In genomic region chr1:153750054-153750453, GRCm38 (mm10) we compare ENCODE assay signal across 8 mouse cellular contexts. TPM values are rescaled to one million over a fixed set of nuclear protein-coding genes. Genes with fewer than 3 reads are reported as not detected.
A peak's percentile ranks its signal among the peaks of the same experiment; 100 is the strongest.
DNase-seq lines count a peak whose midpoint lies in the region; ATAC-seq and TF ChIP-seq lines count a peak whose summit lies in the region.

No protein-coding gene starts in this region.

- 38% methylated on average over 6 of the region's 6 CpGs for WGBS in lung, embryonic 14.5 days
- 63% methylated on average over 6 of the region's 6 CpGs for WGBS in forebrain, embryonic 11.5 days
- 55% methylated on average over 6 of the region's 6 CpGs for whole genome bisulfite sequencing in liver, embryonic 11.5 days

- H3K27ac ChIP-seq in lung, embryonic 14.5 days (ENCODE audit: low read depth), result 0 out of 2 replicates have a peak overlapping the region, but pooled peaks have one; percentile 19
- H3K27ac ChIP-seq in forebrain, embryonic 11.5 days (ENCODE audit: low read depth, low read length), result no peak overlapping the region
- H3K27ac ChIP-seq in liver, embryonic 11.5 days (ENCODE audit: low read depth, low read length), result peak overlapping the region; percentile 28

- peaks cover 14% of the 10 kb centered on the region; the same call in 1 of the 2 replicates for H3K4me1 ChIP-seq in lung, embryonic 14.5 days (ENCODE audit: insufficient read depth)
- peaks cover 3% of the 10 kb centered on the region; the same call in 1 of the 2 replicates for H3K4me1 ChIP-seq in forebrain, embryonic 11.5 days (replicated peaks; ENCODE audit: control insufficient read depth, insufficient read depth, low read length)
- H3K4me1 ChIP-seq in liver, embryonic 11.5 days (replicated peaks; ENCODE audit: control insufficient read depth, insufficient read depth, low read length), result peaks cover 11% of the 10 kb centered on the region

- no peaks in the 10 kb centered on the region for H3K27me3 ChIP-seq in lung, embryonic 14.5 days (ENCODE audit: insufficient read depth, low read length)
- H3K27me3 ChIP-seq in forebrain, embryonic 11.5 days (ENCODE audit: control insufficient read depth, insufficient read depth, low read length), result no peaks in the 10 kb centered on the region
- H3K27me3 ChIP-seq in liver, embryonic 11.5 days (replicated peaks; ENCODE audit: control insufficient read depth, insufficient read depth, low read length), result no peaks in the 10 kb centered on the region

- no peak for ATAC-seq in lung, embryonic 14.5 days (ENCODE audit: insufficient read depth)
- ATAC-seq in forebrain, embryonic 11.5 days (replicated peaks; ENCODE audit: low FRiP score), result no peak
- ATAC-seq in liver, embryonic 11.5 days (replicated peaks; ENCODE audit: low FRiP score), result peak; percentile 70

- peak overlapping the region; percentile 27; the same call in 1 of the 2 replicates for H3K4me3 ChIP-seq in lung, embryonic 14.5 days (ENCODE audit: low read depth, low read length)
- H3K4me3 ChIP-seq in forebrain, embryonic 11.5 days (ENCODE audit: low read depth, low read length), result peak overlapping the region; percentile 31
- H3K4me3 ChIP-seq in liver, embryonic 11.5 days (ENCODE audit: low read depth, low read length), result no peak overlapping the region

- peak overlapping the region; percentile 60 for H3K4me2 ChIP-seq in lung, embryonic 14.5 days
- peak overlapping the region; percentile 59 for H3K4me2 ChIP-seq in forebrain, embryonic 11.5 days (ENCODE audit: low read depth, low read length, severe bottlenecking)
- peak overlapping the region; percentile 76 for H3K4me2 ChIP-seq in liver, embryonic 11.5 days

- H3K36me3 ChIP-seq in lung, embryonic 14.5 days (ENCODE audit: insufficient read depth), result no peaks in the 10 kb centered on the region
- no peaks in the 10 kb centered on the region for H3K36me3 ChIP-seq in forebrain, embryonic 11.5 days (ENCODE audit: control insufficient read depth, insufficient read depth, low read length)
- H3K36me3 ChIP-seq in liver, embryonic 11.5 days (ENCODE audit: control insufficient read depth, insufficient read depth, low read length), result no peaks in the 10 kb centered on the region

- TF ChIP-seq CTCF in lung, embryonic 14.5 days (IDR thresholded peaks at IDR 0.05; ENCODE audit: low read depth), result no peak

- no peak for DNase-seq in lung, embryonic 14.5 days
- no peak for DNase-seq in lung, postnatal 4 days
- DNase-seq in forebrain, embryonic 11.5 days (ENCODE audit: low spot score), result peak; percentile 41
- no peak for DNase-seq in liver, embryonic 11.5 days (ENCODE audit: low spot score)
- peak; percentile 14 to 46 for DNase-seq in spleen, postnatal 36 days (ENCODE audit: low spot score in 2 of 2)
- no peak for DNase-seq in right cerebral cortex, postnatal 36 days (ENCODE audit: low spot score in 2 of 2)
- no peak for DNase-seq in testis, postnatal 10 days (ENCODE audit: low spot score)
- DNase-seq in cerebellum, postnatal 36 days, result no peak

- no peaks in the 10 kb centered on the region for H3K9me3 ChIP-seq in lung, embryonic 14.5 days (ENCODE audit: low read depth, low read length)
- H3K9me3 ChIP-seq in forebrain, embryonic 11.5 days (ENCODE audit: control insufficient read depth, low read length), result no peaks in the 10 kb centered on the region
- H3K9me3 ChIP-seq in liver, embryonic 11.5 days (ENCODE audit: control insufficient read depth, low read length), result no peaks in the 10 kb centered on the region

- H3K9ac ChIP-seq in lung, embryonic 14.5 days, result peak overlapping the region; percentile 59; the same call in 1 of the 2 replicates
- peak overlapping the region; percentile 88 for H3K9ac ChIP-seq in forebrain, embryonic 11.5 days (ENCODE audit: low read length)
- peak overlapping the region; percentile 75 for H3K9ac ChIP-seq in liver, embryonic 11.5 days (ENCODE audit: low read depth, low read length)

RNA-seq across cellular contexts. Expression of gene Rnasel, which starts 0.8 kb away (rescaled TPM):
- polyA plus RNA-seq in lung, embryonic 14.5 days (2014; fragmentation: Nextera tagmentation; extraction: Ambion mirVana), result 6.8 and 7.7 TPM in 2 replicates
- 19.3 and 19.5 TPM in 2 replicates for polyA plus RNA-seq in forebrain, embryonic 11.5 days (2014; fragmentation: Nextera tagmentation; extraction: Ambion mirVana)
- 5.4 and 7.2 TPM in 2 replicates for polyA plus RNA-seq in liver, embryonic 11.5 days (2014; fragmentation: Nextera tagmentation; extraction: Ambion mirVana)

RNA-seq across cellular contexts. Expression of gene Rgs16, which starts 9.9 kb away (rescaled TPM):
- 0.34 and 0.54 TPM in 2 replicates for polyA plus RNA-seq in lung, embryonic 14.5 days (2014; fragmentation: Nextera tagmentation; extraction: Ambion mirVana)
- 24.3 and 25.3 TPM in 2 replicates for polyA plus RNA-seq in forebrain, embryonic 11.5 days (2014; fragmentation: Nextera tagmentation; extraction: Ambion mirVana)
- 0.94 and 1.3 TPM in 2 replicates for polyA plus RNA-seq in liver, embryonic 11.5 days (2014; fragmentation: Nextera tagmentation; extraction: Ambion mirVana)

Comparison
In these comparisons a context has a peak if more than half of its experiments do, and no peak if none do; other contexts are left out.
1. DNase-seq: peak in forebrain, embryonic 11.5 days (single experiment) and spleen, postnatal 36 days (2 of 2); none in lung, embryonic 14.5 days (single experiment), lung, postnatal 4 days (0 of 2), liver, embryonic 11.5 days (single experiment), right cerebral cortex, postnatal 36 days (0 of 2), testis, postnatal 10 days (single experiment) and cerebellum, postnatal 36 days (0 of 2).
2. RNA of gene Rgs16, which starts 9.9 kb away (polyA plus RNA-seq): 24.3 to 25.3 TPM in forebrain, embryonic 11.5 days; 0.94 to 1.3 TPM in liver, embryonic 11.5 days and 0.34 to 0.54 TPM in lung, embryonic 14.5 days; every median in the first group is over 10 times any median in the second.
3. Peak in every context shown above with its lines, with median percentiles within 50 percentile points of each other: H3K4me2 ChIP-seq and H3K9ac ChIP-seq.